Mouse (Mus musculus) erythroblast, adult 5-6 weeks (primary cell): Measurements from ENCODE around the gene Maats1. TPM values are rescaled to one million over a fixed set of nuclear protein-coding genes. Genes with fewer than 3 reads are reported as not detected.

Experiments
- ATAC-seq: replicated peaks from 2 replicates; pipeline ENCODE4 v1.8.0; 2016; ENCODE audit warnings: moderate number of reproducible peaks, mild to moderate bottlenecking, moderate TSS enrichment, inconsistent platforms; ENCODE audit not compliant: poor library complexity, low FRiP score, severe bottlenecking
- total RNA-seq, 2 experiments: library from RNA; stranded (forward) in 1 of 2; stranded (reverse) in 1 of 2; fragments of 150-400 nt in 1 of 2; fragments of 200-764, 138-1000 nt in 1 of 2; gene quantifications; 2 replicates each; pipeline versions ENCODE4 v1.2.3 to v1.2.4; 2015 to 2017; ENCODE audit warnings: low replicate concordance in 2 of 2

Gene Maats1
- total RNA-seq, 2 experiments from 2014 or later: not detected

DNA sequence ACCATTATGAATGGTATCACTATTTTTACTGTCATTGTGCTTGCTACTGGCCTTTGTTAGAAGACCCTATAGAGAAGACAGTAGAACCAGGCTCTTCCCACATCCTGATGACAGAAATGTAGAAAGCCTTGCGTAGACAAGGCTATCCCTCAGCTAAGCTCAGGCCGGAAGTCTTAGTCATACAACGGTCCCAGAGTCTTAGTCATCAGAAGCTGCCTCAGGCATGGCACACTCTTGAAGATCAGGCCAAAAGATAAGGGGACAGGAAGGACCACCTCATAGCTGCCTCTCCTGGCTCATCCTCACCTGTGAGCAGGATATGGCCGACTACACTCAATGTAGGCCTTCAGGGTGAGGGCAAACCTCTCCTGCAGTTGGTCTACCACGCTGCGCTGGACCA is 91.5 kb downstream of the Maats1 start:
- ATAC-seq: no peak

DNA sequence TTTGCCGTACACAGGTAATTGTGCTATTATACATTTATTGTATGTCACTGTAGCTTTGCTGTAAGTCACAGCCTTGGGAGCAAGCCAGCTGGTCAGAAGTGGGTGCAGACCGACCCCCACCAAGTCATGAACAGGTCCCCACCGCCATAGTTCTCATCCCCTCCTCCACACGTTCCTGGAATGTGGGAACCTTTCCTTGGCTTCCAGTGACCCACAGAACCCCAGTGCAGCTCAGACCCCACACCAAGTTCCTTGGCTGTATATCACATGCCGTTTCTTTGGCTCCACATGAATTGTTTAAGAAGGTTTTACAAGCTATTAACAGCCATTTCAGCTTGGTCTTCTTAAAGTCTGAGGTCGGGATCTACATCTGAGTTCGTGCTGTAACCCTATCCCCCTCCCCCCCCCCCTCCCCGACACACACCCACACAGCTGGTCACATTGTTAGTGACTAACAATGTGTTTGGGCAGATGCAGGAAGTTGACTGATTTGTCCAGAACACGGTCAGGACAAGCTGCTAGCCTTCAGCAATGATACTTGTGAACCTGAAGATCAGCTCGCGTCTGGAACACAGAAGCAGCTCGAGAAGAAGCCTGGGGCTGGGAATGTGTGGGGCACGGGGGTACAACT is 93.5 kb downstream of the Maats1 start:
- ATAC-seq: no peak

Other genes starting within 250 kb of the Maats1 start
- gene Nr1i2, start 47.3 kb downstream of the Maats1 start, total RNA-seq (2015; ENCODE audit: low replicate concordance): not detected in 2 replicates
- not detected in 2 replicates for gene Nr1i2, start 47.3 kb downstream of the Maats1 start, total RNA-seq (2017; ENCODE audit: low replicate concordance)
- gene Cox17, start 4.8 kb upstream of the Maats1 start, total RNA-seq (2015; ENCODE audit: low replicate concordance): 53.5 and 84.5 TPM in 2 replicates
- gene Cox17, start 4.8 kb upstream of the Maats1 start, total RNA-seq (2017; ENCODE audit: low replicate concordance): 93.1 and 317 TPM in 2 replicates
- gene Gm21987, start 4.9 kb upstream of the Maats1 start, total RNA-seq (2015; ENCODE audit: low replicate concordance): not detected in 2 replicates
- not detected in 2 replicates for gene Gm21987, start 4.9 kb upstream of the Maats1 start, total RNA-seq (2017; ENCODE audit: low replicate concordance)
- gene Popdc2, start 20.1 kb upstream of the Maats1 start, total RNA-seq (2015; ENCODE audit: low replicate concordance): 24.9 and 26.5 TPM in 2 replicates
- 6.2 and 14.2 TPM in 2 replicates for gene Popdc2, start 20.1 kb upstream of the Maats1 start, total RNA-seq (2017; ENCODE audit: low replicate concordance)
- gene Pla1a, start 91.0 kb upstream of the Maats1 start, total RNA-seq (2015; ENCODE audit: low replicate concordance): 3.7 TPM in 1 of 2 replicates, not detected in the other
- 0.28 TPM in 1 of 2 replicates, not detected in the other for gene Pla1a, start 91.0 kb upstream of the Maats1 start, total RNA-seq (2017; ENCODE audit: low replicate concordance)
- gene Adprh, start 110.6 kb upstream of the Maats1 start, total RNA-seq (2015; ENCODE audit: low replicate concordance): 6.1 and 9.2 TPM in 2 replicates
- gene Adprh, start 110.6 kb upstream of the Maats1 start, total RNA-seq (2017; ENCODE audit: low replicate concordance): 2.2 and 4.6 TPM in 2 replicates
- not detected in 2 replicates for gene Cd80, start 113.4 kb upstream of the Maats1 start, total RNA-seq (2015; ENCODE audit: low replicate concordance)
- gene Cd80, start 113.4 kb upstream of the Maats1 start, total RNA-seq (2017; ENCODE audit: low replicate concordance): 0.77 and 0.98 TPM in 2 replicates
- gene Timmdc1, start 180.5 kb upstream of the Maats1 start, total RNA-seq (2015; ENCODE audit: low replicate concordance): 1.5 and 3.6 TPM in 2 replicates
- 3.8 and 12.4 TPM in 2 replicates for gene Timmdc1, start 180.5 kb upstream of the Maats1 start, total RNA-seq (2017; ENCODE audit: low replicate concordance)
- gene Poglut1, start 208.1 kb upstream of the Maats1 start, total RNA-seq (2015; ENCODE audit: low replicate concordance): 7.3 and 8.5 TPM in 2 replicates
- gene Poglut1, start 208.1 kb upstream of the Maats1 start, total RNA-seq (2017; ENCODE audit: low replicate concordance): 3.2 and 3.6 TPM in 2 replicates
- 16.1 and 24.2 TPM in 2 replicates for gene Tmem39a, start 216.6 kb upstream of the Maats1 start, total RNA-seq (2015; ENCODE audit: low replicate concordance)
- gene Tmem39a, start 216.6 kb upstream of the Maats1 start, total RNA-seq (2017; ENCODE audit: low replicate concordance): 15.8 and 26.2 TPM in 2 replicates